Mouse (Mus musculus): Measurements from ENCODE around the gene Mdfic. TPM values are rescaled to one million over a fixed set of nuclear protein-coding genes. Genes with fewer than 3 reads are reported as not detected.
A peak's percentile ranks its signal among the peaks of the same experiment; 100 is the strongest.

Gene Mdfic
- polyA plus RNA-seq, 1 experiment from 2014 or later: 4.0 TPM

DNA sequence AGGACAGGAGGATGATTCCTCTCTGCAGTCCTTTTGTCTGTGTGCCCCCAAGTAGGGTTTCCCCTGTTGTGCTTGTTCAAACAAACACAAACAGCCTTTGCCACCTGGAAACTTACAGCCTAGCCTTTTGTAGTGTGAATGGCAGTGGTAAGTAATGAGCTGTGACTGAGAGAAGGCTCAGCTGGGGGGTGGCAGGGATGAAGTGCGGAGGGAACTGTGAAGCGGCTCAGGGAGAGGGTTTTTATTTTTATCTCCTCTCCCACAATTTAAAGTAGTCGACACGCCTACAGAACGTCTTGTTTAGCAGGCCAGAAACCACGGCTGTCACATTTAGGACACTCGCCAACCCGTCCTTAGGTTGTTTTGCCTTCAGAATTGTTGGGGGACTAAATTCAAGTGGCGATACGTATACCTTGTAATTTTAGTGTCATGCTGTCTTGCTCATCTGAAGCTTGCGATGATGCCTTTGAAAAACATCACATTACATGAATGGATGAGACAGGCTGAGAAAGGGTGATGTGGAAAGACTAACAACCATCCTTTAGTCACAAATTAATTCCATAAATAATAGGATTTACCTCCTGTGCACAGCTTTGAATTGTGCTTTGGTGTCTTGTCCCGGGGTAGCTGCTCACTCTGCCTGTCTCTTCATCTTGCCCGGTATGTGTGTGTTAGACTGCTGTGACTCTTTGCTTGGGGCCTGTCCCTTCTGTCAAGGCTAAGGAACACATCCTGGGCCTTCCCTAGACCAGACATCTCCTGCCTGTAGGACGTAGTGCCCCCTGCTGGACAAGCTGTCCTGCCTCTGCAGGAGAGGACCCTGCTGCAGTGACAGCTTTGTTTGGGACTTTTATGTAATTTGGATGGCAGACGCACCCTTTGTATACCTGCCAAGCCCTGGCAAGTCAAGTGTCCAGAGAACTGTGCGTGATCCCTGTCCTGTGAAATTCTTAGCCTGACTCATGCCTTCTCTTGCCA is 69.4 kb downstream of the Mdfic start:
- H3K36me3 ChIP-seq (ENCODE audit: control insufficient read depth, insufficient read depth, low read length): no peaks in the 10 kb centered on the region
- peak overlapping the region; percentile 35; the same call in 1 of the 2 replicates for H3K27ac ChIP-seq (replicated peaks)
- TF ChIP-seq CTCF (IDR thresholded peaks at IDR 0.05; ENCODE audit: low read depth) (peak; percentile 86), EP300 (optimal IDR thresholded peaks at IDR 0.05) (no peak)
- no peaks in the 10 kb centered on the region for H3K9me3 ChIP-seq (ENCODE audit: control insufficient read depth, low read length)
- H3K4me3 ChIP-seq (ENCODE audit: low read depth, low read length): no peak overlapping the region
- no peak overlapping the region for H3K9ac ChIP-seq (ENCODE audit: low read length)
- H3K4me1 ChIP-seq (replicated peaks; ENCODE audit: control insufficient read depth, insufficient read depth): 0 out of 2 replicates have a peak, but pooled peaks cover 2% of the 10 kb centered on the region
- 47% methylated on average over 16 of the region's 16 CpGs for WGBS
- no peak overlapping the region for H3K4me2 ChIP-seq (replicated peaks; ENCODE audit: low read depth)
- peak; percentile 54; the same call in 1 of the 2 replicates for ATAC-seq (ENCODE audit: low FRiP score, low TSS enrichment)
- no peaks in the 10 kb centered on the region for H3K27me3 ChIP-seq (ENCODE audit: control insufficient read depth, insufficient read depth, low read length)
- peak; percentile 65 for DNase-seq (ENCODE audit: low spot score)

GRCm38 (mm10) chr6:15792680-15793601 is 72.5 kb downstream of the Mdfic start:
- Histone ChIP-seq H3K4me2 (replicated peaks; ENCODE audit: low read depth) (peak overlapping the region; percentile 50), H3K36me3 (ENCODE audit: control insufficient read depth, insufficient read depth, low read length) (no peaks in the 10 kb centered on the region), H3K27ac (replicated peaks) (peak overlapping the region; percentile 75), H3K27me3 (ENCODE audit: control insufficient read depth, insufficient read depth, low read length) (no peaks in the 10 kb centered on the region), H3K9me3 (ENCODE audit: control insufficient read depth, low read length) (no peaks in the 10 kb centered on the region), H3K9ac (ENCODE audit: low read length) (no peak overlapping the region), H3K4me3 (ENCODE audit: low read depth, low read length) (peak overlapping the region; percentile 20), H3K4me1 (replicated peaks; ENCODE audit: control insufficient read depth, insufficient read depth) (0 out of 2 replicates have a peak, but pooled peaks cover 2% of the 10 kb centered on the region)
- no peak for TF ChIP-seq EP300 (optimal IDR thresholded peaks at IDR 0.05)
- no peak for TF ChIP-seq CTCF (IDR thresholded peaks at IDR 0.05; ENCODE audit: low read depth)
- no peak for DNase-seq (ENCODE audit: low spot score)
- 51% methylated on average over 12 of the region's 12 CpGs for WGBS
- no peak for ATAC-seq (ENCODE audit: low FRiP score, low TSS enrichment)

DNA sequence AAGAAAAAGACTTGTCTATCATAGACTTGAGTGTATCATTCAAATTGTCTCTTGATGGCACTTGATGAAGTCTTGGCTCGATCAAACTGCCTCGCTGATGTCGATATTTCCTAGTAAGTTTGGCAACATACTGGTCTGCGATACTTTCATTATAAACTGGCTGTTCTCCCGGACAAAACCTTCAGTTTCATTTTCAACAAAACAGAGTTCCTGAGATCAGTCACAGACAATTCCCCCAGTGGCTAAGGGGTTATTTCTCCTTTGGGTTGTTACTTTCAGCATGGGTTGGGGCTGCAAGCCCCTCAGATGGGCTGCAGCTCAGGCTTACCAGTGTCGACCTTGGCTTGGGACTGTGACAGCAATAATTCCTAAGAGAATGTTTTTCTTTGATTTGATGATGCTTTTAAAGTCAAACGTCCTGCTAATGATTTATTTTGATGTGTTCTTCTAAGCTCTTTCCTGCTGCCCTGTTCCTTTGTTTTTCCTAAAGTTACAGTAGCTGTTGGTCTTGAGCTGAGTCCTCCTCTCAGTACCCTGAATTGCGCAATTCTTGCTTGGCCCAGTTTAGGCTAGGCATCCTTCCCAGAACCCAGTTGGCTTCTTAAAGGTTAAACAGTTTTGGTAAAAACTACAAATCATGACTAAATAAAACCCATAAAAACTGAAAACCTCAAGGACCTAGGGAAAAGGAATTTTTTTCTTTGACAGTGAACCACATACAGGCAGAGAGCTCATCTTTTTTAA is 73.3 kb downstream of the Mdfic start:
- Histone ChIP-seq H3K27ac (replicated peaks) (peak overlapping the region; percentile 75), H3K9ac (ENCODE audit: low read length) (no peak overlapping the region), H3K4me1 (replicated peaks; ENCODE audit: control insufficient read depth, insufficient read depth) (0 out of 2 replicates have a peak, but pooled peaks cover 2% of the 10 kb centered on the region), H3K36me3 (ENCODE audit: control insufficient read depth, insufficient read depth, low read length) (no peaks in the 10 kb centered on the region), H3K9me3 (ENCODE audit: control insufficient read depth, low read length) (no peaks in the 10 kb centered on the region), H3K27me3 (ENCODE audit: control insufficient read depth, insufficient read depth, low read length) (no peaks in the 10 kb centered on the region), H3K4me3 (ENCODE audit: low read depth, low read length) (peak overlapping the region; percentile 20), H3K4me2 (replicated peaks; ENCODE audit: low read depth) (peak overlapping the region; percentile 50)
- no peak for ATAC-seq (ENCODE audit: low FRiP score, low TSS enrichment)
- TF ChIP-seq EP300 (optimal IDR thresholded peaks at IDR 0.05): no peak
- no peak for TF ChIP-seq CTCF (IDR thresholded peaks at IDR 0.05; ENCODE audit: low read depth)
- WGBS: 45% methylated on average over 8 of the region's 8 CpGs
- DNase-seq (ENCODE audit: low spot score): no peak

GRCm38 (mm10) chr6:15794801-15795200 is 74.3 kb downstream of the Mdfic start:
- H3K27ac ChIP-seq (replicated peaks): no peak overlapping the region
- no peaks in the 10 kb centered on the region for H3K9me3 ChIP-seq (ENCODE audit: control insufficient read depth, low read length)
- H3K27me3 ChIP-seq (ENCODE audit: control insufficient read depth, insufficient read depth, low read length): no peaks in the 10 kb centered on the region
- H3K4me2 ChIP-seq (replicated peaks; ENCODE audit: low read depth): no peak overlapping the region
- WGBS: 88% methylated on average over 3 of the region's 3 CpGs
- no peaks in the 10 kb centered on the region for H3K4me1 ChIP-seq (replicated peaks; ENCODE audit: control insufficient read depth, insufficient read depth)
- ATAC-seq (ENCODE audit: low FRiP score, low TSS enrichment) (no peak), DNase-seq (ENCODE audit: low spot score) (no peak)
- 0 out of 2 replicates have a peak, but pooled peaks cover 4% of the 10 kb centered on the region for H3K36me3 ChIP-seq (ENCODE audit: control insufficient read depth, insufficient read depth, low read length)
- H3K4me3 ChIP-seq (ENCODE audit: low read depth, low read length): no peak overlapping the region
- TF ChIP-seq EP300 (optimal IDR thresholded peaks at IDR 0.05) (no peak), CTCF (IDR thresholded peaks at IDR 0.05; ENCODE audit: low read depth) (no peak)
- H3K9ac ChIP-seq (ENCODE audit: low read length): no peak overlapping the region

DNA sequence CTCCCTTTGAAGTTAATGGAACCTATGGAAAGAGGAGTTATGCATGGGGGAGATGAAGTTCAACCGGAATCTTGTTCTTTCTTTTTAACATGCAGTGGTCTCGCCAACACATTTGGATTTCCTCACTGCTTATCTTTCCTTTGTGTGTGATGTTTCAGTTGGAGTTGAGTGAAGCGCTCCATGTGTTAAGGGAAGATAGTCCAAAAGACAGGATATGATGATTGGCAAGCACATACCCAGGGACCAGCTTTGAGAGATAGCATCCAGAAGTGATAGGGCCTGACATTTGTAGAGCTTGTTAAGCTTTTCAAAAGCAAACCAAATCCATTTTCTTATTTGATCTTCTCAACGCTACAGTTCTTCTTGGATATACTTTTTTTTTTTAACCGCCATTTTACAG is 86.9 kb downstream of the Mdfic start:
- no peak for ATAC-seq (ENCODE audit: low FRiP score, low TSS enrichment)

More for the DNA sequence above, 86.9 kb downstream of the Mdfic start:
- Histone ChIP-seq H3K27me3 (ENCODE audit: control insufficient read depth, insufficient read depth, low read length) (no peaks in the 10 kb centered on the region), H3K4me3 (ENCODE audit: low read depth, low read length) (no peak overlapping the region), H3K9me3 (ENCODE audit: control insufficient read depth, low read length) (no peaks in the 10 kb centered on the region), H3K4me2 (replicated peaks; ENCODE audit: low read depth) (no peak overlapping the region), H3K36me3 (ENCODE audit: control insufficient read depth, insufficient read depth, low read length) (no peaks in the 10 kb centered on the region), H3K27ac (replicated peaks) (no peak overlapping the region), H3K4me1 (replicated peaks; ENCODE audit: control insufficient read depth, insufficient read depth) (no peaks in the 10 kb centered on the region), H3K9ac (ENCODE audit: low read length) (no peak overlapping the region)
- WGBS: 96% methylated on average over 5 of the region's 5 CpGs
- TF ChIP-seq CTCF (IDR thresholded peaks at IDR 0.05; ENCODE audit: low read depth): no peak
- no peak for DNase-seq (ENCODE audit: low spot score)

Data from stomach, postnatal 0 days (tissue).